Mouse (Mus musculus) lung, adult 2 months (tissue): ENCODE measurements around the gene Atp8a1.

ENCODE experiments used
- CTCF ChIP-seq: fragments of 200-500 bp; IDR thresholded peaks from 2 replicates; pipeline ENCODE4 v1.5.1; 2011; ENCODE audit warnings: mild to moderate bottlenecking, low read length, control low read depth; ENCODE audit not compliant: insufficient read depth
- POLR2A ChIP-seq: fragments of 200-500 bp; IDR thresholded peaks from 2 replicates; pipeline ENCODE4 v1.6.1; 2011; ENCODE audit warnings: low read depth, mild to moderate bottlenecking, control low read depth, low read length, borderline replicate concordance; ENCODE audit errors: extremely low read depth

- TF ChIP-seq POLR2A, result no peak
- no peak for TF ChIP-seq CTCF
Measured at GRCm38 (mm10) chr5:67726810-67727209, 120.4 kb downstream of the Atp8a1 start.
